Mouse (Mus musculus) megakaryocyte, adult 5-6 weeks (primary cell): ENCODE data around the gene Msantd3. TPM values are rescaled to one million over a fixed set of nuclear protein-coding genes. Genes with fewer than 3 reads are reported as not detected.
A peak's percentile ranks its signal among the peaks of the same experiment; 100 is the strongest.

Source experiments
- ATAC-seq: 2 replicates; pipeline ENCODE4 v1.8.0; 2016; ENCODE audit warnings: mild to moderate bottlenecking, inconsistent platforms; ENCODE audit not compliant: poor library complexity, severe bottlenecking
- total RNA-seq, 2 experiments: library from RNA; stranded (forward) in 1 of 2; stranded (reverse) in 1 of 2; fragments of 153-499, 151-499 nt in 1 of 2; fragments of 221-1000, 200-1000 nt in 1 of 2; gene quantifications; 2 replicates each; pipeline versions ENCODE4 v1.2.3 to v1.2.4; 2015 to 2017

The Msantd3 gene
- total RNA-seq, 2 experiments from 2014 or later = 31.8 to 37.4 TPM

DNA sequence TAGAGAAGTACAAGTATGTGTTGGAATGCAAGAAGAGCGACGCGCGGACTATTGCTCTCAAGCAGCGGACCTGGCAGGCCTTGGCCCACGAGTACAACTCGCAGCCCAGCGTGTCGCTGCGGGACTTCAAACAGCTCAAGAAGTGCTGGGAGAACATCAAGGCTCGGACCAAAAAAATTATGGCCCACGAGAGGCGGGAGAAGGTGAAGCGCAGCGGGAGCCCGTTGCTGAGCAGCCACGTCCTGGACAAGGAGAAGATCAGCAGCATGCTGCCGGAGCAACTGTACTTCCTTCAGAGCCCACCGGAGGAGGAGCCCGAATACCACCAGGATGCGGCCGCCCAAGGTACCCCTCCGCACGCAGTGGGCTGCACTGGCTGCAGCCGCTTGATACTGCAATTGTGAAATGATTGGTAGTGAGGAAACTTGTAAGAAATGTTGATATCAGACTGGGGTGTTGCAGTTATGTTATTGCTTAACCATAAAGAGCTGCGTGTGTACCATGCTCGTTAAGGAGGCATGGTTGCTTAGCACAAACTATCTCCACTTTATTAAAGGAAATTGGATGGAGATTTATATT, 12.8 kb downstream of the Msantd3 start:
- ATAC-seq = peak; percentile 45

DNA sequence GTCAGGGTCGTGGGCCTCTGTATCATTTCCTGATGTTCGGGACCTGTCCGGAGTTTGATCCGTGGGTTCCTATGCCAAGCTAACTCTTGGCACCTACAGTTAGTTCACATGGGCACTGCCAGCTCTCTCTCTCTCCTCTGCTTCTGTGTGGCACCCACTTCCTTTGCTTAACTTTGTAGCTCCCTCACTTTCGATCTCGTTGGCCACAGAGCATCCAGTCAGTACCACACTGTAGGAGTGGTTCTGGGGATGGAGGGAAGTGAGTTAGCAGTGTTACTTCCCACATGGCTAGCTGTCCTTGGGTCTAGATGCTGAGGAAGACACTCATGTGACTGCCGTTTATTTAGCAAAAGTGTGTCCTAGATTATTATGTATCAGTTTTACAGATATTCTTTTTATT, 14.4 kb downstream of the Msantd3 start:
- ATAC-seq = peak; percentile 74

DNA sequence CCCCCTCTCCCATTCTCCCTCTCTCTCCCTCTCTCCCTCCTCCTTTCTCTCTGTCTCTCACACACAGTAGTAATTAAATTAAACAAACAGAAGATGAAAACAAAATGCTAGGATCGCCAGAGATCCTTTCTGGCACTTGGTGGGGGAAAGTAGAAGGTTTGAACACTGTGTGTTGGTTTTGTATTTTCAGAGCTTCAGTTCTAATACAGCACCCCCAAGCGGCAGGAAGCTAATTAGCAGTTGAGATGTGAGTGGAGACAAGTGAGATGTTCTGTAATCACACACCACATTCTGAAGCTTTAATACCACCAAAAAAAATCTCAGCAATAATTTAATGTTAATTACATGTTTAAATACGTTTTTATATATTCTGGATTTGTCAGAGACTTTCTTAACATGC, 16.0 kb downstream of the Msantd3 start:
- no peak for ATAC-seq

DNA sequence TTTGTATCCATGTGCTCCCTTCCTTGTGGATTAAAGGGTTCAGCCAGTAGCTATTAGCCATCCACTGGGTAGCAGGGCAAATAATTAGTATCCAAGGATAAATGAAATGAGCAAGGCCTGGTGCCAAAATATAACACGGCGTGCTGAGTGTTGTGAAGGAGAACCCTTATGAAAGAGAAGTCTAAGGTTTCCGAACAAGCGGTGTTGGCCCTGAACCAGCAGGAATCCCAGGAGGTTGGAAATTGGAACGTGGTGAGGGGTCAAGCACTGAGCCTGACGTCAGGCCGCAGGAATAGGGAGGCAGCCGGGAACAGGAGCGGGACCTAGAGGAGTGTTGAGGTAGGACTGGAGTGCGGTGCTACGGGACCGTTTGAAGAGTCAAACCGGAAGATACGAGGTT, 19.9 kb downstream of the Msantd3 start:
- no peak for ATAC-seq

DNA sequence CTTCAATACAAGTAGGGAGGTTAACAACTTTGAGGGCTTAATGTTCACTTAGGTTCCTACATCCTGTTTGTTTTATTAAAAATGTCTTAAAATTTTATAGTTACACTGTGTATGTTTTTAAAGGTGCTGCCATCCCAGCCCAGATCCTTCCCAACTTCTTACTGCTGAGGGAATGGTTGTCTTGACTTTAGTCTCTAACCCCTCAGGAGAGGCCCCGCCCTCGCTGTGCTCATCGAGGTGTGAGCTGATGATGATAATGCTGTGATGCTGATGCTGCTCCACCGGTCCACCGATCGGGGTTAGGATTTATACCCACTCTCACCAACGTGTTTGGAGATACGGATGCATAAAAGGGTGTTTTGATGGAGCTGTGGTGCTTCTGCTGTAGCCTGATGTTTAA, 22.1 kb downstream of the Msantd3 start:
- no peak for ATAC-seq

DNA sequence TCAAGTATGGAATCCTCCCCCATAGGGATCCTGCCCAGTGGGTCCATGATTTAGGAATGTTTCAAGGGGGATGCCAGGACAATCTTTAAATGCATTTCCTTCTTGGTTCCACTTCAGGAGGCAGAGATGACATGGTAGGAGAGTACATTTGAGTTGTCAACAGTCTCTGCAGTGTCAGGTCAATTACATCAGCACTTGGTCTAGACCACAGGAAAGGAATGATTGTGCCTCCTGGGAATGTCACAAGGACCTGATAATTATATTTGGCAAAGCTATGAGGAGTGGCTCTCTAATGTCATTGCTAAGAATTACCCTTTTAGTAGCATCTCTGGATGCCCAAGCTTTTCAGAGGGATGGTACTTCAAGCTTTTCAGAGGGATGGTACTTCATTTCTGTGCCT, 25.2 kb downstream of the Msantd3 start:
- no peak for ATAC-seq

DNA sequence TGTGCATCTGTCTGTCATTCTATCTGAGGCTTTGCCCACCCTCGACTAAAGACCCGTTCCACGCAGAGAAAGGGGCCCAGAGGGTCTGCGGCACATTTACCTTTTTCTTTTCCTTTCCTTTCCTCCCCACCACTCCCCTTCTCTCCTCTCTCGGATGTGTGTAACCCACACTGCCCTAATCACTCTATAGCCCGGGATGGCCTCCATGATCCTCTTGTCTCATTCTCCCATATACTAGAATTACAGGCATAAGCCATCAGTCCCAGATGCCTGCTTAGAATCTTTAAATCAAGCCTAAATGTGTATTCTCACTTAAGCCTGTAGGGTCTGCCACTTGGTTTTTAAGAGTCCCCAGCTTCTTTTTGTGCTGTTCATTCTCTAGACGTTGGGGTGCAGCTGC, 36.6 kb downstream of the Msantd3 start:
- no peak for ATAC-seq

DNA sequence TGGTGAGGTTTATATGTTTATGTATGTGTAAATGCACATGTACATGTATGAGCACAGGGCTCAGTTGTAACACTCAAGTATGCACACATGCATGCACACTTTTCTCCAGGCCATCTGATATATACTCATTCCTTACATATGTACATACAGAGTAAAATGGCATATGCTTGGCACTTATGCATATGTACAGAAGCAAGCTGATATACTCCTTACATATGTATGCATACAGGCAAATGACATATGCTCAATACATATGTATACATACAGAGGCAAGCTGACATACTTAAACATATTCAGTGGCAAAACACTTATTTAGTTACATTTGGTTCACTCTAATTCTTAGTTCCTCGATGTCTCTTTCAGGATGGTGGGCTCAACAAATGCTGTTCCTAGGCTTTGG, 38.1 kb downstream of the Msantd3 start:
- ATAC-seq = no peak

DNA sequence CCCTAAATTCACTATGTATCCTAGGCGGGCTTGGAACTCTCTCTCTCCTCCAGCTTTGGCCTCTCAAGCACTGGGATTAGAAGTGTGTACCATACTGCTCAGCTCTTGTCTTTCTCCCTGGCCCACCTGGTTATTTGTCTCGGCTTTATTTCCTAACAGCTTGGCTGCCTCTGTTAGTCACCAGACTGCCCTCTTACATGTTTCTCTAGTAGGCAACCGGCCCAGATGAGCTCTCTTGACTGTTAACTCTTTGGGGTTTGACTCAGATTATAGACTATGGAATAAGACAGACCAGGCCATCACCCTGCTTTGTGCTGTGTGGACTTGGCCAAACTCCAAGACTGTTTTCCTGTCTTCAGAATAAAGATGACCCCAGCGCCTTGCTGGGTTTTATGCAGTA, 38.7 kb downstream of the Msantd3 start:
- ATAC-seq = no peak

DNA sequence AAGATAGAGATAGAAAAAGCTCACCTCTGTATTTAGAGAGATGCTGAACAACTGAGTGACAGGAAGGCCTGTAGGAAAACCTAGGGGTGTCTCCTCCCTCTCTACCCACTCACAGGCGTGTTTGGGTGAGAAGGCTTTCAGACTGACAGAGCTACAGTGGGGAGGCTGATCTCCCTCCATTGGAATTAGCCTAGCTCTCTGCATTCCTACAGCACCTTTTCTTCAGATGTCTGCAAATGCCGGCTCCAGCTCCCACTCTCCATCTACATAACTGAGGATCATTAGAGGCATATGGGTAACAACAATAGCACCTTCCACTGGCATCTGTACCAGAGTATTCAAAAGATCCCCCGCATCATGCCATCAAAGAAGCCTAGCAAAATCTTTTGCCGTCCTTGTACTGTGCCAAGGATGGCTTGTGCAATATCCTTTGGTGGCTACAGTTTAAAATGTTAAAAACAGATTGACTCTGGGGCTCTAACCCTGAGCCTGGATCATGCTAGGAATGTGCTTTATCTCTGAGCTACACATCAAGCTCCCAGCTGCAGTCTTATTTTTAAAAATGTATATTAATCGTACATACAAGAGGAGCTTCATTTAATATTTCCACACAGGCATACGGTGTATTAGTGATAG, 39.9 kb downstream of the Msantd3 start:
- ATAC-seq = no peak

DNA sequence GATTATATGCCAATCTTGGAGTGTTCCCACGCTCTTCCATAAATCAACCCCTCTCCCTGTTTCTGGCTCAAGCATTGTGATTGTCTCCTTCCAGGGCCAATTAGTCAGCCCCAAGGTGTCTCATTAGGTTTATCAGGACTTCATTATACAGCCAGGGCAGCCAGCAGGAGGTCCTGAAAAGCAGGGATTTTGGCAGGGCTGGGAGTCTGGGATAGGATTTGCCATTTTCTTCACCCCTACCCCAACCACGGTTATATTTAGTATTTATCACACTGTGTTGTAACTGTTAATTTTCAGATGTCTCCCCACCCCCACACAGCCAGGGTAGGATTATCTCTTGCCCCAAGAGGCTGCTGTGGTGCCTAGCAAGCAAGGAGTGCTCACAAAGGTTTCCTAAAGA, 41.5 kb downstream of the Msantd3 start:
- ATAC-seq = no peak

DNA sequence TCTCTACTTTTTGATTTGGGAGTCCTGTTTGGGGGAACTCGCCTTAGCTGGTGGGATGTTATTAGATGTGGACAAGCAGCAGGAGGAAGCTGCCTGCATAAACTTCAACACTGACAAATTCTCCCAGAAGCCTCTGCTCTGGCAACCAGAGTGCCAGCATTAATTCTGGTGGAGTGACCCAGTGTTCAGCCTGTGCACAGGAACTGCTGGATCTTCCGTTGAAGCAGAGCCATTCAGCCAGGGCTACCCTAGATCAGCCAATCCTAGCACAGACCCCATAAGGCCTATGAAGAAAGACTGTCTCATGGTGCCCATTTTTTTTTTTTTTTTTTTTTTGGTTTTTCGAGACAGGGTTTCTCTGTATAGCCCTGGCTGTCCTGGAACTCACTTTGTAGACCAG, 42.3 kb downstream of the Msantd3 start:
- ATAC-seq = no peak

DNA sequence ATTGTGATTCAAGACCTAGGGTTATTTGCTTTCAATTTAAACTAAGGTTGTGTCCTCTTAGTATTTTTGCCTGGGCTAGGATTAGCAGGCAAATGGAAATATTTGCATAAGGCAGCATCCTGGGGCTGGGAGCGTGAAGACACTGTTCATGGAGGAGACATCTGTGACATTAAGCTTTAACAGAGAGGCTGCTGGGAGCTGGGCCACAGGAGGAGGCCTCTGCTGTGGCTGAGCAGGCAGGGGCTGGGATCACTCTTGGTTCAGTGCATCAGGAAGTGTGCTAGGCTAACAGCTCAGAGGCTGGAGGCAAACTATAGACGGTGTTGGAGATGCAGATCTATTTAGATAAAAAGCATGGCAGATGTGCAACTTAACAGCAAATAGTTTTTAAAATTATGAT, 43.2 kb downstream of the Msantd3 start:
- ATAC-seq = no peak

DNA sequence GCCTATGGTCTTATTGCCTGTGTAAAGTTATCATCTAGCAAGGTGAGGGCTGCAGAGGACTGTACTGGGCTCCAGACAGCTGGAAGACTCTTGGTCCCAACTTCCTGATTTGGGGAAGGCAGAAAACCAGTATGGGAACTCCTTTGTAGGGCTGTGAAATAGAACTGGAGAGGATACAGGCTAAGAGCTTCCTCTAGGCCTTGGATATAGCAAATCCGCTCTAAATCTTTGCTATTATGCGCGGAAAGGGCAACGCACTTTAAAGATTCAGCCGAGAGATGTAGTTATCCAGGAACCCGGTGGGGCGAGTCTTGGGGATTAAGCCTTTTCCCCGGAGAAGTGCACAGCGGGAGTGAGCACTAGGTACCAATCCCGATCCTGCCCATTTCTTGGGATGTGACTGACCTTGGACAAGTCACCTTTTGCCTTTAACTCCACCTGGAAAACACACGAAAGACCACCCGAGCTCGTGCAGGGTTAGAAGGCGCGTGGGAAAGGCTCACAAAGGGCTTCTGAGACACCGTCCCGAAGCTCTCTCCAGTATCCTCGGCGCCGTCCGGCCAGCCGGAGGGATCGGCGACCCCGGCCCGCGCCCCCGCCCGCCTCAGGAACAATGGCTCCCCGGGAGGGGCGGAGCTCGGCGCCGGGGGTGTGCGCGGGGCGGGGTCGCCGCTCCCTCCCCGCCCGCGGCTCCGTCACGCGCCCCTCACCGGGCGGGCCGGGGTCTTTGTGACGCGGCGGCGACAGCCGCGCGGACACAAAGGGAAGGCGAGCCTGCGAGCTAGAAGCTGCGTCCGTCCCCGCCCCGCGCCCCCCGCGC, 44.9 kb downstream of the Msantd3 start, which contains the start of gene Tmeff1:
Tmeff1 (plus strand) TSS at position 754 of the 820 bp plus-strand sequence.
- ATAC-seq = no peak

DNA sequence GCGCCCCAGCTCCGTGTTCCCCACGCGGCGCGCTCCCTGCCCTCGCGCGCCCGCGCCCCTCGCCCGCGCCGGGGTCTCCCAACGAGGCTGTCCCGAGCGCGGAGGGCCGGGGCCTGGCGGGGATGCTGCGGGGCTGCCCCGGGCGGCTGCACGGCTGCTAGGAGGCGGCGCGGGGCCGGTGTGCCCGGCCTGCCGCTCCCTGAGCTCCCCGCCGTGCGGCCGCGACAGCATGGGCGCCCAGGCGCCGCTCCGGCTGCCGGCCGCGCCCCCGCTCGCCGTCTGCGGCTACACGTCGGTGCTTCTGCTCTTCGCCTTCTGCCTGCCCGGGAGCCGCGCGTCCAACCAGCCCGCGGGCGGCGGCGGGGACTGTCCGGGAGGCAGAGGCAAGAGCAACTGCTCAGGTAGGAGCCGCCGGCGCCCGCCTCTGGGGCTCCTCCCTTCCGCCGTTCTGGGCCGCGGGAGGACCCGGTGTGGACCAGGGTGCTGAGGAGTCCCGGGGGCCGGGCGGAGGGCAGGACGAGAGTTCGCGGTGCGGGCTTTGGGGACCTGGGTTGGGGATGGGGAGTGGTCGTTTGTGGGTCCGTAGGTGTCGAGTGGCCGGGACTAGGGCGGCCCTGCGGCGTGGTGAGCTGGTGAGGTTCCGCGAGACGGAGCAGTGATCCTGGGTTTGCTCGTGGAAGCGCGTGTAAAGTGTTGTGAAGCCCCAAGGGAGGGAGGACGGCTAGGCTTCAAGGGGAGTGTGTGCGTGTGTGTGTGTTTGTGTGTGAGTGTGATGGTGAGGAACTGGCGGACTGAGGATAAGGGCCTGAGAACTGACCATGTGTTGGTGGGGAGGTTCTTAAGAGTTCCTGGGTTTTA, 45.7 kb downstream of the Msantd3 start:
- peak; percentile 63 for ATAC-seq

DNA sequence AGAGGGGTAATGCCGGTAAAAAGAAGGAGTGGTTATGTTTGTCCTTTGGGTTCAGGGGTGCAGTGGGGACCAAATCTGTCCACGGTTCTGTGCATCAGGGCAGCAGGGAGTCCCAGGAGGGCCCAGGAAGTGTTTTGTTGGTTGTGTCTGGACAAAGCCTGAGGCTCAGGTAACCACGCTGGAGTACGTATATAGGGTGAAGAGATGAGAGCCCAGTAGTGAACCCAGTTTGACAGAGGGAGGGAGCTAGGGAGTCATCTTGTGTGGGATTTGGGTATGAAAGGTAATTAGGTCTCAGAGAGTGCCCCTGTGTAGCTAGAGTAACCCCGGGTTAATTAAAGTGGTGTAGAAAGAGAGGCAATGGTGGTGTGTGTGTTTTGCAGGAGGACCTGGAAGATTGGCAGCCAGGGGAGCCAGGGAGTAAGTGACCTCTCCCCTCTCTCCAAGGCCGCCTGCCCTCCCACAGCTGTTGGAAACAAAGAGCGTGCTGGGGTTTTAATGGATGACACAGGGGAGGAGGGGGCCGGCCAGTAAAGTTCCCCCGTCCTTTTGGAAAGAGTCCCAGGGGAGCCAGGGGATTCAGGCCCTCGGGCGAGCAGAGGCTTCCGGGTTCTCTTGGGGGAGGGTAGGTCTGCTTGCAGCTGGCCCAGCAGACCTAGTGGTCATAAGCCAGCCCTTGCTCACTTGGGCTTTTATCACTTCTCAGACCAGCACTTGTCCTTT, 46.5 kb downstream of the Msantd3 start:
- 0 out of 2 replicates have a peak, but pooled peaks have one; percentile 1 for ATAC-seq

DNA sequence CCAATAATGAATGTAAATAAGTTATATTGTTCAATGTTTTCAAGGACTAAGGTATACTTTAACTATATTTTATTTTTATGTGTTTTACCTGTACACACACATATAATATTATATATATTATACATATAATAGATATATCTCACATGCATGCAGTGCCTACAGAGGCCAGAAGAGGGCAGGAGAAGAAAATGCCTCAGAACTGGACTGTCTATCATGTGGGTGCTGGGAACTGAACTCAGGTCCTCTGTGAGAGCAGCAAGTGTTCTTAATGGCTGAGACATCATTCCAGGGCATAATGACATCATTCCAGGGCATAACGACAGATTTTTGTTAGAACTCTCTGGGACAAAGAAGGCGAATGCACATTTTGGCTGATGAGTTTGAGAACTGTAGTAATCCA, 47.8 kb downstream of the Msantd3 start:
- no peak for ATAC-seq

DNA sequence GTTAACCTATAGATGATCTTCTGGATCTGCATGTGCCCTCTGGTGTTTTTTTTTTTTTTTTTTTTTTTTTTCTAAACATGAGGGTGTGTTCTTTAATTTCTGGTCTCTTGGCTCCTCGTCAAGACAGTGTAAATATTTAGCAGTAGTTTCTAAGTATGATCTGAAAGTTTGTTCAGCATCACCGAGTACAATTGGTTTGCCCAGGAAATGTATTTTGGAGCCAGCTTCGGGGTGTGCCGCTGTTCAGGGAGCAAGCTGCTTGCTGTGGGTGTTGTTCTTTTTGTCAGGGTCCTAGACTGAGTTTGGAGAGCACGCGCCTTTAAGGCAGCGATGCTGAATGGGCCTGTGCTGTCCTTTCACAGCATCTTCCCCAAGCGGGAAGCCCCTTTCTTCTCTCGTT, 48.8 kb downstream of the Msantd3 start:
- ATAC-seq = no peak

DNA sequence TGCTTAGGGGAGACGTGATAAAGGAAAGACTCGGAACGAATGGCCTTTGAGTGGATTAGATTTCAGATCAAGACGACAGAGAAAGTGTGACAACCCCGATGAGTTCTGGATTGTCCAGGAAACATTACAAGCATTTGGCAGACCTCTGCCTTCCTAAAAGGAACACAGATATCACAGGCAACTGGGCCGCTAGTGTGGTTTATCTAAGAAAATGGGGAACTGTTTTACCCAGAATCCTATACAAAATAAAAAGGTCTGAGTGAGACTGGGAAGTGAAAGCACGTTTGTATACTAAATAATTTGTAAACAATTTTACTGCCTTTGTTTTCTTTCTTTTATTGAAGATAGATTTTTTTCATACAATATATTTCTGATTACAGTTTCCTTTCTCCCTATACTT, 51.1 kb downstream of the Msantd3 start:
- ATAC-seq = peak; percentile 62

DNA sequence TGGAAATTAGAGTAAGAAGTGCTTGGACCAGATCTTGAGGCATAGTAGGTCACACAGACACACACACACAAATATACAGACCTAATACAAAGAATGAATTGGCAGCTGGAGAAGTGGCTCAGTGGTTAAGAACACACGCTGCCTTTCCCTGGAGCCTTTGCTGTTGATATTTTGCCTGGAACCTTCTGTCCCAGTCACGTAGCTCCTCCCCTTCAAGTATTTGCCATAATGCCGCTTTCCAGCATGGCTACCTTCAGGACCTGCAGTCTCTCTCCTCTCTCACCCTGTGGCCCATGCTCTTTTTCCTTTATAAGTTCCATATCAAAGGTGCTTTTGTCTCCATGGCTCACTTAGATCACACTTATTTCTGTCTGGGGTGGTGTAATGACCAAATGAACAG, 51.7 kb downstream of the Msantd3 start:
- ATAC-seq = no peak
